Mouse (Mus musculus) forebrain, embryonic 12.5 days (tissue): Measurements from ENCODE around the gene Hyal1. TPM values are rescaled to one million over a fixed set of nuclear protein-coding genes. Genes with fewer than 3 reads are reported as not detected.

Experiments used
- ATAC-seq: fragments of 200-750 bp; cut with Nextera tagmentation; 2 replicates; pipeline ENCODE4 v1.8.0; 2017; ENCODE audit warnings: moderate TSS enrichment; ENCODE audit not compliant: low FRiP score
- H3K27ac ChIP-seq: fragments of 300-500 bp; sonication (generic); 2 replicates; pipeline ENCODE4 v1.5.1; 2016; ENCODE audit warnings: mild to moderate bottlenecking
- H3K27me3 ChIP-seq: fragments of 300-500 bp; sonication (generic); 2 replicates; pipeline ENCODE4 v1.6.1; 2016; ENCODE audit warnings: mild to moderate bottlenecking
- H3K36me3 ChIP-seq: fragments of 300-500 bp; sonication (generic); replicated peaks from 2 replicates; pipeline ENCODE4 v1.6.1; 2016; ENCODE audit warnings: mild to moderate bottlenecking
- H3K4me1 ChIP-seq: fragments of 300-500 bp; sonication (generic); 2 replicates; pipeline ENCODE4 v1.6.1; 2016
- H3K4me2 ChIP-seq: fragments of 300-500 bp; sonication (generic); 2 replicates; pipeline ENCODE4 v1.6.1; 2016; ENCODE audit warnings: mild to moderate bottlenecking, moderate library complexity
- H3K4me3 ChIP-seq: fragments of 300-500 bp; sonication (generic); replicated peaks from 2 replicates; pipeline ENCODE4 v1.5.1; 2016; ENCODE audit warnings: mild to moderate bottlenecking
- H3K9ac ChIP-seq: fragments of 300-500 bp; sonication (generic); 2 replicates; pipeline ENCODE4 v1.6.1; 2016; ENCODE audit warnings: mild to moderate bottlenecking
- H3K9me3 ChIP-seq: fragments of 300-500 bp; sonication (generic); 2 replicates; pipeline ENCODE4 v1.6.1; 2016
- WGBS: fragments of 180-500 bp; shearing (Covaris S2); methylation state at CpG from one replicate; pipeline ENCODE4 v1.1.7; 2016; 5-methylcytosine and 5-hydroxymethylcytosine counted together
- polyA plus RNA-seq: library from polyadenylated mRNA; unstranded; fragments of >200 nt; fragmentation: Nextera tagmentation; extraction: Ambion mirVana; gene quantifications from 2 replicates; pipeline ENCODE4 v1.2.1, GENCODE M21; 2016

Gene Hyal1
- polyA plus RNA-seq, 1 experiment from 2014 or later = 8.4 TPM

DNA sequence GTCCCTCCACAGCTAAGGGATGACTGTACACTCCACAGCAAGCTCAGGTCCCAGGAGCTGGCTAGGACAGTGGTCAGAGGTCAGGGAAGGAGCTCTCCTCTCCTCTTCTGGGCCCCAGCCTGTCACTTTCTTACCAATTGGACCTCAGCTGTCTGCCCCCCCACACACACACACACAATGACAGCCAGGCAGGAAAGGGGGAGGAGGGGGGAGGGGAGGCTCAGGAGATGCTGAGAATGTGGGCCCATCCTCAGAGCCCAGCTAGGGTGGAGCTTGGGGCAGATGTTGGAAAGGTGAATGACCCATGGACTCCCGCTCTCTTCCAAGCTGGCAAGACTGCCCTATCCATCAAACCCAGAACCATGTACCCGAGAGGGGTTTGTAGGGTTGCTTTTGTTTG, 30.3 kb downstream of the Hyal1 start:
- Histone ChIP-seq H3K4me1 (peaks cover 63% of the 10 kb centered on the region), H3K4me2 (no peak overlapping the region), H3K4me3 (no peak overlapping the region), H3K27me3 (no peaks in the 10 kb centered on the region; the same call in 1 of the 2 replicates), H3K9ac (0 out of 2 replicates have a peak overlapping the region, but pooled peaks have one; percentile 25), H3K36me3 (no peaks in the 10 kb centered on the region), H3K9me3 (no peaks in the 10 kb centered on the region), H3K27ac (no peak overlapping the region)
- no peak for ATAC-seq
- 75% methylated on average over 2 of the region's 2 CpGs for WGBS

DNA sequence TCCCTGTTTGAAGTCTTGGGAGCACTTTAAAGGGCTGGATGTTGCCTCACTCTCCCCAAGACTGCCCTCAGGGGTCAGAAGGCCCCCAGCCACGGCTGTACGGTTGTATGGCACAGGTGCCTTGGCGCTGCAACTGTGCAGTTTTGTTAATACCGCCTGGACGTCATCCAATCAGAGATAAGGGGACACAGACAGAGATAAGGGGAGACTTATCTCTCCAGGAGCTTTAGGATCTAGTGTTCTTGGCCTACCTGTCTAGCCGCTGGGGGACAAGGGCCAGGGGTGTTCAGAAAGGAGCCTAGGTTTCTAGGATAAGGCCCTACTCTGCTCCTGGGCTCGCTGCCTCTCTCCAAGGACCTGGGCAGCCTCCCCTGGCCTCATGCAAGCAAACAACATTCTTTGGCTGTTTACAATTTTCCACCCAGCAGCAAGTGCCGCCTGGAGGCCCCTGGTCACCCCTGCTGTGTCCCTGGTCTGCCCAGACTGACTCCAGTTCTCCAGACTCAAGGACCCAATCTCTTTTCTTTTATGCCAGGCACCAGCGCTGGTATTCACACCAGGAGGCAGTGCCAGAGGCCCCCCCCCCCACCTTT, 31.0 kb downstream of the Hyal1 start:
- Histone ChIP-seq H3K4me3 (no peak overlapping the region), H3K9ac (no peak overlapping the region), H3K4me1 (peaks cover 62% of the 10 kb centered on the region), H3K27me3 (no peaks in the 10 kb centered on the region; the same call in 1 of the 2 replicates), H3K36me3 (no peaks in the 10 kb centered on the region), H3K4me2 (no peak overlapping the region), H3K27ac (no peak overlapping the region), H3K9me3 (no peaks in the 10 kb centered on the region)
- no peak for ATAC-seq
- WGBS = 59% methylated on average over 9 of the region's 9 CpGs

DNA sequence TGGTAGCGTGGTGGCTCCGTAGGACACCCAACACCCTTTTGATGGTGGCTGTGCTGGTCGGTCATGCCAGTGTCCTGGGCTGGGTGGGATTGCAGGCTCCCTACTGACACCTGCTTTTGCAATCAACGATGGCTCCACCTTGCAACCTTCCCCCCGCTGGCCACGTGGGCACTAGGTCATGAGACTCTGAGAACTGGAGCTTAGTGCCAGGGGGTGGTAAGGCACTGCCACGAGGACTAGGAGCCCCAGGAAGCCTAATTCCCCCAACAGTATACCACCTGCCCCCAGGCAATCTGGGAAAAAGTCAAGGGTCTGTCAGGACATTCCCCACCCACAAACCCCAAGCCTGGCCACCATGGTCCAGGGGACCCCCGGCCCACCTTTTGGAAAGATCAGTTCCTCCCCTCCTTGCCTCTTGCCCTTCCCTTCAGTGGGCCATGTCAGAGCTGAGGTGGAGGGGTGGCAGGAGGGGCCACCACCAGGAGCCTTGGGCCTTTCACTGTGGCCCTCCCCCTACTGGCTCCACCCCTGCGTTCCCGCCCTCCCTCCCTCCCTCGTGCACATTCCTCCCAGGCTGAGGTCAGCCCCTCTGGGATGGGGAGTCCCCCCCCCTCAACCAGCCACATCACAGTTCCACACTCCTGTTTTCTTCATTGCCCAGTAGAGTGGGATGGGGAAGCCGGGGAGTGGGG, 32.2 kb downstream of the Hyal1 start, which contains the start of gene Sema3b:
TSS of gene Sema3b (minus strand) at position 489 of the 692 bp plus-strand sequence.
- H3K9me3 ChIP-seq = no peaks in the 10 kb centered on the region
- no peak within 1 kb of the TSS for H3K4me3 ChIP-seq
- peaks cover 71% of the 10 kb centered on the region for H3K4me1 ChIP-seq
- peak within 1 kb of the TSS; percentile 46; the same call in 1 of the 2 replicates for H3K27ac ChIP-seq
- no peaks in the 10 kb centered on the region; the same call in 1 of the 2 replicates for H3K27me3 ChIP-seq
- H3K4me2 ChIP-seq = peak within 1 kb of the TSS; percentile 22; the same call in 1 of the 2 replicates
- H3K36me3 ChIP-seq = peaks cover 3% of the 10 kb centered on the region; the same call in 1 of the 2 replicates
- WGBS = 44% methylated on average over 11 of the region's 12 CpGs
- peak within 1 kb of the TSS; percentile 33; the same call in 1 of the 2 replicates for H3K9ac ChIP-seq
- ATAC-seq = no peak

DNA sequence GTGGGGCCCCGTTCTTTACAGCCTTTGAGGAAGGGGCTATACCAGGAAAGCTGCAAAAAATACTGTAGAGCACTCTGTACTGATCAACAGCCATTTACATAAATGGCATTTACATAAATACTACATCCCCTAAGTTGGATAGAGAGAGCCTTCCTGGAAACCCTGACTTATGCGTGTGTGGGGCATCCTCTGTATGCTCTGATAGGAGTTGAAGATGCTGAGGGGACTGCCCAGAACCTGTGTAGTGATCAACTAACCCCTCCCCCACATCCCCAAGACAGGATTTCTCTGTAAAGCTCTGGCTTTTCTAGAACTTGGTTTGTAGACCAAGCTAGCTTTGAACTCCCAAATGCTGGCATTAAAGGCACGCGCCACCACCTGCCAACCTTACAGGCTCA, 32.7 kb downstream of the Hyal1 start:
- 66% methylated on average over 4 of the region's 4 CpGs for WGBS
- Histone ChIP-seq H3K27me3 (no peaks in the 10 kb centered on the region; the same call in 1 of the 2 replicates), H3K27ac (peak overlapping the region; percentile 46; the same call in 1 of the 2 replicates), H3K4me2 (no peak overlapping the region), H3K4me1 (peaks cover 72% of the 10 kb centered on the region), H3K36me3 (peaks cover 9% of the 10 kb centered on the region), H3K9ac (peak overlapping the region; percentile 33; the same call in 1 of the 2 replicates), H3K4me3 (no peak overlapping the region), H3K9me3 (no peaks in the 10 kb centered on the region)
- ATAC-seq = no peak

GRCm38 (mm10) chr9:107611456-107612190, 34.9 kb downstream of the Hyal1 start:
- Histone ChIP-seq H3K4me3 (peak overlapping the region; percentile 36), H3K4me1 (peaks cover 69% of the 10 kb centered on the region)

GRCm38 (mm10) chr9:107612191-107612944, 35.6 kb downstream of the Hyal1 start:
- WGBS = 1% methylated on average over 45 of the region's 48 CpGs

More at GRCm38 (mm10) chr9:107611456-107612190, 34.9 kb downstream of the Hyal1 start:
- Histone ChIP-seq H3K27ac (peak overlapping the region; percentile 99), H3K4me2 (peak overlapping the region; percentile 61), H3K9ac (peak overlapping the region; percentile 71), H3K27me3 (no peaks in the 10 kb centered on the region; the same call in 1 of the 2 replicates), H3K36me3 (peaks cover 31% of the 10 kb centered on the region), H3K9me3 (no peaks in the 10 kb centered on the region)
- no peak; the same call in 1 of the 2 replicates for ATAC-seq
- 69% methylated on average over 6 of the region's 6 CpGs for WGBS

GRCm38 (mm10) chr9:107612945-107613569, 36.3 kb downstream of the Hyal1 start:
- H3K27me3 ChIP-seq = no peaks in the 10 kb centered on the region
- peaks cover 43% of the 10 kb centered on the region for H3K36me3 ChIP-seq
- H3K27ac ChIP-seq = peak overlapping the region; percentile 99
- H3K4me3 ChIP-seq = peak overlapping the region; percentile 36
- WGBS = 13% methylated on average over 12 of the region's 12 CpGs
- no peaks in the 10 kb centered on the region for H3K9me3 ChIP-seq
- H3K4me2 ChIP-seq = peak overlapping the region; percentile 61
- H3K9ac ChIP-seq = peak overlapping the region; percentile 71; the same call in 1 of the 2 replicates
- ATAC-seq = 0 out of 2 replicates have a peak, but pooled peaks have one; percentile 9
- peaks cover 55% of the 10 kb centered on the region for H3K4me1 ChIP-seq

More at GRCm38 (mm10) chr9:107612191-107612944, 35.6 kb downstream of the Hyal1 start:
- peak overlapping the region; percentile 71 for H3K9ac ChIP-seq
- peak overlapping the region; percentile 36 for H3K4me3 ChIP-seq
- peaks cover 62% of the 10 kb centered on the region for H3K4me1 ChIP-seq
- H3K4me2 ChIP-seq = peak overlapping the region; percentile 61
- peaks cover 37% of the 10 kb centered on the region for H3K36me3 ChIP-seq
- peak; percentile 94 for ATAC-seq
- H3K9me3 ChIP-seq = no peaks in the 10 kb centered on the region
- peak overlapping the region; percentile 99 for H3K27ac ChIP-seq
- H3K27me3 ChIP-seq = no peaks in the 10 kb centered on the region

DNA sequence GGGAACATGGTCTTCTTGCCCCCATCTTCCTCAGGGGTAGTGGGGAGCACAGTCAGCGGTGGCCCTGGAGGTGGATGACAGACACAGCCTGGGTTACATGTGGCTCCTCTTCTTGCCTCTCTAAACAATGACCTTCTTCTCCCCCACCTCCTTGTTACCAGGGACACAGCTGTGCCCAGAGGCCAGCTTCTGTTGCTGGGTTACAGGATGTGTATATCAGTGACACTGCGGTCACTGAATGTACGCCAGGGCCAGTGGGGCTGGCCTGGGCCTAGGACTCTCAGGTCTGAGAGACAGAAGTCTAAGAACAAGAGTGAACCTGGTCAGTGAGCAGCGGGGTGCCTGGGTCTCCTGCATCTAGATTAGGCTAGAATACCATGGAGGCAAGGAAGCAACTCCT, 38.3 kb downstream of the Hyal1 start:
- peaks cover 63% of the 10 kb centered on the region for H3K36me3 ChIP-seq
- H3K27ac ChIP-seq = peak overlapping the region; percentile 43; the same call in 1 of the 2 replicates
- H3K4me3 ChIP-seq = no peak overlapping the region
- WGBS = 82% methylated on average over 4 of the region's 4 CpGs
- H3K4me2 ChIP-seq = no peak overlapping the region
- no peaks in the 10 kb centered on the region for H3K27me3 ChIP-seq
- H3K4me1 ChIP-seq = peaks cover 53% of the 10 kb centered on the region
- ATAC-seq = no peak
- H3K9ac ChIP-seq = no peak overlapping the region
- no peaks in the 10 kb centered on the region for H3K9me3 ChIP-seq

GRCm38 (mm10) chr9:107617461-107617860, 40.7 kb downstream of the Hyal1 start:
- Histone ChIP-seq H3K27me3 (no peaks in the 10 kb centered on the region), H3K27ac (no peak overlapping the region), H3K36me3 (peaks cover 75% of the 10 kb centered on the region), H3K9ac (no peak overlapping the region), H3K9me3 (no peaks in the 10 kb centered on the region), H3K4me3 (no peak overlapping the region), H3K4me2 (no peak overlapping the region), H3K4me1 (peaks cover 39% of the 10 kb centered on the region)
- 93% methylated on average over 2 of the region's 2 CpGs for WGBS
- no peak for ATAC-seq

GRCm38 (mm10) chr9:107618098-107618497, 41.4 kb downstream of the Hyal1 start:
- 0 out of 2 replicates have a peak overlapping the region, but pooled peaks have one; percentile 62 for H3K27ac ChIP-seq
- 96% methylated on average over 6 of the region's 6 CpGs for WGBS
- H3K36me3 ChIP-seq = peaks cover 80% of the 10 kb centered on the region
- no peak overlapping the region for H3K4me2 ChIP-seq
- H3K4me1 ChIP-seq = peaks cover 34% of the 10 kb centered on the region
- H3K4me3 ChIP-seq = no peak overlapping the region
- no peak overlapping the region for H3K9ac ChIP-seq
- no peaks in the 10 kb centered on the region for H3K9me3 ChIP-seq
- H3K27me3 ChIP-seq = no peaks in the 10 kb centered on the region
- no peak for ATAC-seq
